Mouse (Mus musculus) WW6 (cell line): Measurements from ENCODE around the gene Ftsj1.
A peak's percentile ranks its signal among the peaks of the same experiment; 100 is the strongest.

ENCODE experiments used
- DNase-seq: peaks from one replicate; pipeline ENCODE4 v3.0.0-alpha.2; 2013; ENCODE audit warnings: low read depth, low spot score

The Ftsj1 gene

DNA sequence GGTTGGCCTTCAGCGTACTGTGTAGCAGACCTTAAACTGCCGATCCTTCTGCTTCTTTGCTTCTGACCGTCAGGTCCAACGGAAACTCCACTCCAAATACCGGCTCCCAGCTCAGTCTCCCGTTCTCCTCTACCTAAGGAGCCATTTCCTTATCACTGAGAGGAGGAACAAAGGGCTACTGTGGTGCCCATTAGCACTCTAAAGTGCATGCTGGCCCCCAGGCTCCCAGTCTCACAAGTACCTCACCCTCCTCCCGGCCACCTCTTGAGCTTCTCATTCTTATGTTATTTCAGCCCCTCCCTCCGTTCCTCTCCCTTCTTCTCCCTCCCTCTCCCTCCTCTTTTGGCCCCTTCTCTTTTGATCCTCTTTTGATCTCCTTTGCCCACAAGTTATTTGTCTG is 32.6 kb downstream of the Ftsj1 start:
- peak; percentile 55 for DNase-seq

DNA sequence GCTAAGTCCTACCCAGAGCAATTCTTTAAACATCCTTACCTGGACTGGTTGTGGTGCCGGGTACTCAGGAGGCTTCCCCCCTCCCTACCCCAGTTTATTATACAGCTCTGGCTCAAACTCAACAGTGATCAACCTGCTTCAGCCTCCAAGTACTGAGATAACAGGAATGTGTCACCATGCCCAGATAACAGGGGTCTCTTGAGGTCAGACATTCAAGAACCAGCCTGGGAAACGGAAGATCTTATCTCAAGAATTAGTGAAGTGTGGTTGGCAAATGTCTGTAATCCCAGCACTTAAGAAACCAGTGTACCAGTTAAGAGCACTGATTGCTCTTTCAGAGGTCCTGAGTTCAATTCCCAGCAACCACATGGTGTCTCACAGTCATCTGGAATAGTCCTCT is 34.1 kb downstream of the Ftsj1 start:
- DNase-seq, result no peak

DNA sequence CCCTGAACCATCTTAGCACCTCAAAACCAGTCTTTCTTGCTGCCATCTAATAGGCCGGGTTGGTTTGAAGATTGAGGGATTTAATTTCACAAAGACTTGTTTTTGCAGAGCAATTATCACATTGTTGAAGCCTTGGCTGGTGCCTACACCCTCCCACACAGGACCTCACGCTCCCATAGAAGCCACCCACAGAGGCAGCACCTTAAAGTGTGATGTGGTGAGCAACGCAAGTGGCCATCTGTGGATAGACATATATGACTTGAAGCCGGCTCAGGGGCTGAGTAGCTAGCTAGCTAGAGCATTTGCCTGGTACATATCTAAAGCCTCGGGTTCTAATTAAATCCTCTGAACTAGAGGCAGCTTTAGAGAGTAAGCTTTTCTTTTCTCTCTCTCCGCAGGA is 34.8 kb downstream of the Ftsj1 start:
- no peak for DNase-seq

DNA sequence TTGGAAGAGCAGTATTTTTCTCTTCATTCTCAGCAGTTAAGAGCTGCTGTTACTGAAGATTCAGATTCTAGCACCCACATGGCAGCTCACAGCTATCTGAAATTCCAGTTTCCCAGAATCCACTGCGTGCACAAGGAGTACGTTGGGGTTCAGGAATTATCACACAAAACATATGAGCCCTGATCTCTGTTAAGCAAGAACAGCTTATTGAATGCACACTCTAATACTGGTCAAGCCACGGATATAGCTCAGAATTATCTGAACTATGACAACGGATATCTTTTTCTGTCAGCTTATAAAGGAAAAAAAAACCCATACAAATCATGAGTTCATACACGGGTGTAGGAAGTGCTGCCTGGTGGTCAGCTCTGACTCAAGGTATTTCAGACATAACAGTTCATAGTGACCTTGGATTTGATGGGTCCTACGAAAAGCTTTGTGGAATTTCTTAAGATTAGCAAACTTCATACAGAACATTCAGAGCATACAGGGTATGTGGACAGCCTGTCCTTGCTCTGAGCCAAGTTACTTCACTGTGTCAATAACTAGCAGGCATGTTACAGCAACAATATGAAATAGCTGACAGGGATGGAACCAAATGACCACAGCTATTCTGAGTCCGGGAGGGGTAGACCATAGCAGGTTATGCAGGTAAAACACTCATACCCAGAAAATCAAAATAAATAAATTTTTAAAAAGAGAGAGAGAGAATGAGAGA is 40.6 kb downstream of the Ftsj1 start:
- DNase-seq, result no peak

DNA sequence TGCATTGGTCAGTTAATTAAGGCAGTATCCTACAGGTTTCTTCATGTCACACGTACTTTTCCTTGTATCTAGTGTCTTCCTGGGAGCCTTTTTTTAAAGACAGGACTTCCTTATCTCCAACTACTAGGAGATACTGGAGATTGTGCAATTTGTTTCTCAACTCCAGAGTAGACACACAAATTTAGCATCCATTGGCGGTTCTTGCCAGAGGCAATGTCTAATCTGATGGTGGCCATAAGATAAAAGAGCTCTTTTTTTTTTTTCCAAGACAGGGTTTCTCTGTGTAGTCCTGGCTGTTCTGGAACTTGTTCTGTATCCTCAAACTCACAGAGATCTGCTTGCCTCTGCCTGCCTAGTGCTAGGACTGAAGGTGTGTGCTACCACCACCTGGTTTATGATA is 42.5 kb downstream of the Ftsj1 start:
- DNase-seq, result no peak

DNA sequence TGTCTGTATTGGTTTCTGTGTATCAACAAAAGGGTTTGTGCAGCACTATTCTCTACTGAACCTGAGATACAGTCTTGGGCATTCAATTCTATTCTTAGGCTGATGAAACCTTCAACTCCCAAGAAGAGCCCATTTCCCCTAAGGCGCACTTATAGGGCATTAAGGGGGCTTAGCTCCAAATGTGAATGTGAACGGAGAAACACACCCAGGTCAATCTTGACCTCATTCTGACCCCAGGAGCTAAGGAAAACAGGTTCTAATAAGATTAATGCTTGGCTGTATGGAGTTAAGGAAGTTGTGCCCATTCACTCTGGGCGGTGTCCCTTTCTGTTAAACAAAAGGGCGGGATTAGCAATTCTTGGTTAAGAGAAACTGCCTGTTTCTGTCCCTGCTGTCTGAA is 45.0 kb downstream of the Ftsj1 start:
- no peak for DNase-seq

DNA sequence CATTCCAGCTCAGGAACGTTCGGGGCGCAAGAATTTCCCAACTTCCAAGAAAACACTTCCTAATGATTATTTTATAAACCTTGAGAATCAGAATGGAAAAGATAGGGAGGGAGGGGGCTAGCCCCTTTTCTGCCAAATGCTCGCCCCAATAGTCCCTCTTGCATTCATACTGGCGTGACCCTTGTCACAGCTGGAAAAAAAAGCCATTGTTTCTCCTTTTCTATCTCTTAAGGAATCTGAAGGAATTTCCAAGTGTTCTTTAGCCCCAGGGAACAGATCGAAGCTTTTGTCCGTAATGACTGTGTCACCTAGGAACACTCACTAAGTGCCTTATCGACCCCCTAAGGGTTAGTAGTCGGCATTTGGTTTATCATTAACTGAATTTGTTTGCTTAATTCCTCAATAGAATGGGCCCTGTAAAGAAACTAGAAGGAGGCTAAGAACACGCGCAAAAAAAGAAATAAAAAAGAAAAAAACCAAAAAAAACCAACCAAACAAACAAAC is 45.5 kb downstream of the Ftsj1 start:
- no peak for DNase-seq

DNA sequence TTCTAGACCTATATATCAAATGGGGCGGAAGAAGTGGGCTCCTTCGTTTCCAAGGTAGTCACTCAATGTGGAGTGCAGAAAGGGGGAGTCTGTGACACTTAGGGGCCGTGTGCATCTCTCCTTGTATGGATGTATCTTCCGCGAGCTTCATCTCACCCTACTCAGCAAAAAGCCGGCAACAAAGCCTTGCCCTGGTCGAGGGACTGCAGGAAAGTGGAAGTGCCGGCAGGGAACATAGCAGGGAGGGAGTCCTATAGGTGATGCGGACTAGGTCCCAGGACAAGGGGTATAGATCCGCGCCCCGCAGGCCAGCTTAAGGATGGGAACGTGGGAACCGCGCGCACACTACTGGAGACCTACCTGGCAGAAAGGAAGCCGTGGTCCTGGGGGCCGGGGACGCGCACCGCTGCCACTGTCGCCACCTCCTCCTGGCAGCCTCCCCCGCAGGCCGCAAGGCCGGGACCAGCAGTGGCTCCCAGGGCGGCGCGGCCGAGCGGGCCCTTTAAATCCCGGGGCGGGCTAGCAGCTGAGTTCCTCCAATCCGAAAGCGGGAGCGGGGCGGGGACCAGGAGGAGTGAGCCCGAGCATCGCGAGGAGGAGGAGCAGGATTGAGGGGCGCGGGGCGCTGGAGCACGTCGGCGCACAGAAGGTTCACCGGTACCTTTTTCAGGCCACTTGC is 46.1 kb downstream of the Ftsj1 start, which contains the start of gene Porcn:
TSS of gene Porcn (minus strand) at position 511 of the 679 bp plus-strand sequence.
- DNase-seq, result no peak

DNA sequence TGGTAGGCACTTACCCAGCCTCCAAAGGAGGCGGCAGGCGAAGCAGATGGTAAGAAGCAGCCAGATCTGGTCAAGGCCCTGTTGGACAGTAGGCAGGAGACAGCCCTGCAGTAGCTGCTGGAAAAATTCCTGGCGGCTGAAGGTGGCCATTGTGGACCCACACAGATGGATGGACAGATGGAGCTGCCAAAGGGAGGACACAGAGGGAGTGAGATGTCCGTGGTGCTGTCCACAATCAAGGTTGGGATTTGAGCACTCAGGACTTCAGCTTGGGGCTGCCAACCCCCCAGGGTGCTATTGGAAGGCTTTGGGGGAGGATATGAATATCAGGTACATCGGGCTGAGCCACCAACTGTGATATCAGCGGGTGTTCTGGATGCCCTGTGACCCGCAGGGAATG is 46.7 kb downstream of the Ftsj1 start:
- DNase-seq, result no peak

DNA sequence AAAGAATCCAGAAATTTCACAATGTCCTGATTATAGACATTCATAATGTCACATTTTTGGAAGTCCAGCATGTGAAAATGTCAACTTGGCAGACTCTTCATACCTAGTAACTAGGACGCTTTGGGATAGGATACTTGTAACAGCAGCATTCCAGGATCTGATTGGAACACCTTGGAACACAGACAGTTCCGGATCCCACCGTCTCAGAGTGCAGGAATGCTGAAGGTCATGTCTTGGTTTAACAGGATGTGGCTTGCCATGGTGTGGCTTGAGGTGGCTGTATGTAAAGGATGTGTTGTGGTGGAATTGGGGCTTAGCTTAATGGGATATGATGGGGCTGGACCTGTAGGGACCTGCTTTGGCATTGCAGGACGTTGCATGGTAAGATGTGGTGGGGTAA is 47.1 kb downstream of the Ftsj1 start:
- DNase-seq, result no peak

DNA sequence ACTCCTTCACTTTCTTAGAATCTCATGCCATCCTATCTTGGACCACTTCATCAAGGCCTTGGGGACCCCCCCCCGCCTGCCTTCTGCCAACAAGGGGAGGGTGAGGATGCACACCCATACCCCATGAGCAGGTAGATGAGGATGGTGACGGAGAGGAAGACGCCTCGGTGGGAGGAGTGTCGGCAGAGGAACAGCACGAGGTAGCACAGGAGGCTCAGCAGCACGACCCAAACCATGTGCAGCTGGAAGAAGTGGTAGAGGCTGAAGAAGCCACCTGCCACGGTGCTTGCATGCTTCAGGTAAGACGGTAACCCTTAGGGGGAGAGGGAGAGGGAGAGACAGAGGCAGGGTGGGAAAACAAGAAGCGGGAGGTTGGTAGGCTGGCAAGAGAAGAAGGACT is 48.1 kb downstream of the Ftsj1 start:
- DNase-seq, result no peak

DNA sequence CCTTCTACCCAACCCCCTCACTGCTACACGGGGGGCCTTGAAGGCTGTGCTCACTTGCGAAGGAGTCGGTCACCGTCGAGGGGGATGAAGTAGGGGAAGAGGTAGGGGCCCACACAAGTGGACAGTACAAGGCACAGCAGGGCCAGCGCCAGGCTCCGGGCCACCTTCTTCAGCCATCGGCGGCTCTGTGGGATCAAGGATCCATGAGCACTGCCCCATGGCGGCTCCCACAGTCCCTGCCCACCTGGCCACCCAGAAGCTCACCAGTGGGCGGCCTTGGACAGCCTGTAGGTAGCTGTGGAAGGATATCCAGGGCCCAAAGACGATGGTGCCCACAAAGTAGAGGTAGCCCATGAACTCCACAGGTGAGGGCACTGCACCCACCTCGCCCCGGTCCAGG is 49.1 kb downstream of the Ftsj1 start:
- DNase-seq, result no peak

DNA sequence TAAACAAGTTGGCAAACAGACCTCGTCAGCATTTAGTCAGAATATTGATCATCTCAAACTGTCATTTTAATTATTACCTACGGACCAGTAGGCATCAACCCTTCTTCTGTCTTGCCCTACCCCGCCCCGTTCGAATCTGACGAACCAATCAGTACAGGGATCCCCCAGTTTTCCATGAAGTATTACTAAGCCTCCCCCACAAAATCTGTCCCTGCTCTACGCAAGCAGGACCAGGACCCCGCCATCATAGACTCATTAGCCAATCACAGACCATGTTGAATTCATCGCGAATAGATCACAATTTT is 58.8 kb downstream of the Ftsj1 start, which contains the start of gene Ebp:
TSS of gene Ebp (minus strand) at position 94 of the 305 bp plus-strand sequence.
- DNase-seq, result no peak

DNA sequence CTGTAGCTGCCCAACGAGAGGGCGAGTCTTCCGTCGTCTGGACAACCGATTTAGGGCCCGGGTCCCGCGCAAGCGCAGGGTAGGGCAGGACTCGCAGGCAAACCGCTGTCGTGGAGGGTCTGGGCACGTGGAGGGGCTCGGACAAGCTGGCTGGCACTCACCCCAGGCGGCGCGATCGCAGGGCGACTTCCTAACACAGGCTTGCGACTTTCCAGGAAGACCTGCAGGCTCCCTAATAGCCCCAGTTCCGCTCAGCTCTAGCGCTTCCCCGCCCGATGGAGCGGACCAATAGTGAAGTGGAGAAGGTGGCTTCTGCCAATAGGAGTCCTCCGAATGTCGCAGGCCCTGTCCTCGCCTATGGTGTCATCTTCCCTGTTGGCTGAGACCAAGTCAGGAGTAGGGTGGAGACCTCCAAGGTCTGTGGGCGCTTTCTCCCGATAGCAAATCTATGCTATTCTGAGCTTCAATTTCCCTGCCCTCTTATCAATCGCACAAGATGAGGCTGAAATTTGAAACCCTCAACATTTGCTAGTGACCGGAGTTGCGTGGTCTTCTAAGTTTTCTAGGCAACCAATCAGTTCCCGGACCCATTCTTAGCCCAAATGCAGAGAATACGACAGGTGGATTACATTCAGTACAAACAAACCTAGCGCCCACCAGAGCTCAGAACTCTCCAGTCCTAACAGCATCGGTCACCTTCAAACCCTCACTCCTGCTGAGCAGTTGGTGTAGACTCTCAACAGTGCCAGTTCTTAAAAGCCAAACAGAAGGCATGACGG is 59.4 kb downstream of the Ftsj1 start:
- DNase-seq, result peak; percentile 53

DNA sequence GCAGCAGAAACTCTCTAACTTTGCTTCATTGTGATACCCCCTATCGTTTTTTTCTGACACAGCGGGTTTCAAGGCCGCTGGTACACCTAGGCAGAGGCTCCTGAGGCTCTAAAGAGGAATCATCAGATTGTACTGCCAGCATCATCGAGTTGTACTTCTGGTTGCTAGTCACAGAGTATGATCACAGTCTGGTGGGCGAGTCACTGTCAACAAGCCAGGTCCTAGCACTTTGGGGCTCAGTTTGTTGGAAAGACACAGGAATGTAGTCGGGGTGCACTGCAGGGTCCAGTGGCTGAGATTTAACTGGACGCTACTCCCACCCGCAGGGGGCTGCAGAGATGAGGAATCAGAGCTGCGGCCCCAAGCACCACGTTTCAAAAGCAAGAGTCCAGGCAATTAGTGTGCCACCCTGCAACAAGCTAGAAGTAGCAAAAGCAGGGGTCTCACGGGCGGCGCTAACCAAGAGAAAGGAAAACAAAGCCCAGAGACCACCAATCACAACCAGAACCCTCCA is 60.0 kb downstream of the Ftsj1 start:
- no peak for DNase-seq
